Mouse (Mus musculus) lung, postnatal 0 days (tissue): Measurements from ENCODE around the gene Vsx2. TPM values are rescaled to one million over a fixed set of nuclear protein-coding genes. Genes with fewer than 3 reads are reported as not detected.

Source experiments
- ATAC-seq: fragments of 200-750 bp; cut with Nextera tagmentation; 2 replicates; pipeline ENCODE4 v1.8.0; 2017; ENCODE audit warnings: moderate library complexity
- DNase-seq: peaks from one replicate; pipeline ENCODE4 v3.0.0-alpha.2; 2016; ENCODE audit warnings: low spot score
- H3K27ac ChIP-seq: fragments of 300-500 bp; sonication (generic); 2 replicates; pipeline ENCODE4 v1.5.1; 2014; ENCODE audit warnings: antibody characterized with exemption, mild to moderate bottlenecking, low read length, mixed read lengths
- H3K27me3 ChIP-seq: fragments of 300-500 bp; sonication (generic); replicated peaks from 2 replicates; pipeline ENCODE4 v1.6.1; 2014; ENCODE audit warnings: low read length, mixed read lengths; ENCODE audit not compliant: insufficient read depth
- H3K36me3 ChIP-seq: fragments of 300-500 bp; sonication (generic); 2 replicates; pipeline ENCODE4 v1.6.1; 2014; ENCODE audit warnings: low read length, mixed read lengths; ENCODE audit not compliant: insufficient read depth
- H3K4me1 ChIP-seq: fragments of 300-500 bp; sonication (generic); 2 replicates; pipeline ENCODE4 v1.6.1; 2014; ENCODE audit warnings: antibody characterized with exemption, low read depth, low read length, mixed read lengths; ENCODE audit not compliant: insufficient read depth
- H3K4me2 ChIP-seq: fragments of 300-500 bp; sonication (generic); replicated peaks from 2 replicates; pipeline ENCODE4 v1.6.1; 2014; ENCODE audit warnings: low read depth, mild to moderate bottlenecking, low read length, moderate library complexity, mixed read lengths
- H3K4me3 ChIP-seq: fragments of 300-500 bp; sonication (generic); 2 replicates; pipeline ENCODE4 v1.5.1; 2014; ENCODE audit warnings: low read depth, low read length
- H3K9ac ChIP-seq: fragments of 300-500 bp; sonication (generic); replicated peaks from 2 replicates; pipeline ENCODE4 v1.6.1; 2014; ENCODE audit warnings: low read depth, mild to moderate bottlenecking
- H3K9me3 ChIP-seq: fragments of 300-500 bp; sonication (generic); 2 replicates; pipeline ENCODE4 v1.6.1; 2016; ENCODE audit warnings: low read length, mixed read lengths
- CTCF ChIP-seq: IDR thresholded peaks from 2 replicates; pipeline ENCODE4 v1.5.1; 2016; ENCODE audit warnings: antibody characterized with exemption, mild to moderate bottlenecking
- EP300 ChIP-seq: IDR thresholded peaks from 2 replicates; pipeline ENCODE4 v1.6.1; 2016; ENCODE audit warnings: antibody characterized with exemption, mild to moderate bottlenecking, control low read depth
- WGBS: fragments of 180-500 bp; shearing (Covaris S2); extraction: QIAGEN DNeasy Blood & Tissue Kit; methylation state at CpG from one replicate; pipeline ENCODE4 v1.1.7; 2014; 5-methylcytosine and 5-hydroxymethylcytosine counted together
- polyA plus RNA-seq: library from polyadenylated mRNA; unstranded; fragments of >200 nt; fragmentation: Nextera tagmentation; extraction: Ambion mirVana; gene quantifications from 2 replicates; pipeline ENCODE4 v1.2.1, GENCODE M21; 2015

Gene Vsx2
- not detected in 2 replicates for polyA plus RNA-seq

DNA sequence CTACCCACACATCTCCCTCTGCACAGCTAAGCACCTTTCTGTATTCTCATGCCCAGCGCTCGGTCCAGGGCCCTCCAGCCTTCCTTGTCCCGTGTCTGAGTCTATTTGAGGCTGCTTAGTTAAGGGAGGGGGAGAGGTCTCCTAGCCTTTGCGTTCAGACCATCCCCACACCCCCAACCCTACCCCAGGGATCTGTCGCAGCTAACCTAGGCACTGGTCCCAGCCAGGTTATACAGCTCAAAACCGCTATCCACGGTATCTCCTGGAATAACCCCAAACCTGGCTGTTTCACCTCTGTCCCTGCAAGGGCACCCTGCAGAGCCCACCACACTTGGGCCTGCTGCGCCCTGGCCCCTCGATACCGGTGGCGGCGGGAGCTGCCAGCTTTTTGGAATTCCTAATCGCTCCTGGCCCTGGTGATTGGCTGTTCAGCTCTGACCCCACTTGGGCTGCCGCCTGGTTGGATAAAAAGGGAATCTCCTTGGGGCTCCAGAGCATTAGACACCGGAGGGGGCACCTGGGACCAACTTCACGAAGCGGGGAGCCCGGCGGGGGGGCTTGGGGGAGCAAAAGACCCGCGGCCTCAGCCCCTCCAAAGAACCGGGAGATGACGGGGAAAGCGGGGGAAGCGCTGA lies at the start of gene Vsx2:
Gene Vsx2 (plus strand): TSS at position 427 of the 635 bp plus-strand sequence.
- TF ChIP-seq EP300 = no peak
- no peak for ATAC-seq
- H3K27me3 ChIP-seq = peaks cover 52% of the 10 kb centered on the region
- no peak within 1 kb of the TSS for H3K4me2 ChIP-seq
- H3K4me3 ChIP-seq = no peak within 1 kb of the TSS
- H3K27ac ChIP-seq = no peak within 1 kb of the TSS
- no peaks in the 10 kb centered on the region for H3K9me3 ChIP-seq
- H3K36me3 ChIP-seq = no peaks in the 10 kb centered on the region
- no peak for DNase-seq
- no peaks in the 10 kb centered on the region for H3K4me1 ChIP-seq
- 5% methylated on average over 25 of the region's 25 CpGs for WGBS
- H3K9ac ChIP-seq = no peak within 1 kb of the TSS

DNA sequence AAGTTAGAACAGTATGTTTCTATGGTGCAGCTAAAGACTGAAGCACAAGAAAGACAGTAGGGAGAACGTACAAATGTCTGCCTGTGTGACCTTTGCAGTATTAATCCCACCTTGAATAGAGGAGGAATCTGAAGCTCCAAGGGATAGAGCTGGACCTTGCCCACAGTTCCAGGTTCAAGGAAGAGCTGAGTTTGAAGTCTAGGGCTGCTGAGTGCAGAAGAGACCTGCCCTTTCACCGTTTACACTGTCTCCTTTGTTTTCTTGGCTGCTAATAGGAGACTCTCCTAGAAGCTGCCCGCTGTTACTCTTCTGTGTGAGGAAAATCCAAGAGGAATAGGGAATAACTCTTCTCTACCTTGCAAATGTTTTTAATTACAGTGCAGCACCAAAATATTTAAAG lies 45.8 kb upstream of the Vsx2 start:
- ATAC-seq = no peak
- TF ChIP-seq EP300 (no peak), CTCF (no peak)
- Histone ChIP-seq H3K36me3 (no peaks in the 10 kb centered on the region), H3K4me1 (no peaks in the 10 kb centered on the region), H3K9ac (no peak overlapping the region), H3K9me3 (no peaks in the 10 kb centered on the region), H3K4me2 (no peak overlapping the region), H3K4me3 (no peak overlapping the region), H3K27ac (no peak overlapping the region), H3K27me3 (no peaks in the 10 kb centered on the region)
- DNase-seq = no peak
- 64% methylated on average over 3 of the region's 3 CpGs for WGBS

DNA sequence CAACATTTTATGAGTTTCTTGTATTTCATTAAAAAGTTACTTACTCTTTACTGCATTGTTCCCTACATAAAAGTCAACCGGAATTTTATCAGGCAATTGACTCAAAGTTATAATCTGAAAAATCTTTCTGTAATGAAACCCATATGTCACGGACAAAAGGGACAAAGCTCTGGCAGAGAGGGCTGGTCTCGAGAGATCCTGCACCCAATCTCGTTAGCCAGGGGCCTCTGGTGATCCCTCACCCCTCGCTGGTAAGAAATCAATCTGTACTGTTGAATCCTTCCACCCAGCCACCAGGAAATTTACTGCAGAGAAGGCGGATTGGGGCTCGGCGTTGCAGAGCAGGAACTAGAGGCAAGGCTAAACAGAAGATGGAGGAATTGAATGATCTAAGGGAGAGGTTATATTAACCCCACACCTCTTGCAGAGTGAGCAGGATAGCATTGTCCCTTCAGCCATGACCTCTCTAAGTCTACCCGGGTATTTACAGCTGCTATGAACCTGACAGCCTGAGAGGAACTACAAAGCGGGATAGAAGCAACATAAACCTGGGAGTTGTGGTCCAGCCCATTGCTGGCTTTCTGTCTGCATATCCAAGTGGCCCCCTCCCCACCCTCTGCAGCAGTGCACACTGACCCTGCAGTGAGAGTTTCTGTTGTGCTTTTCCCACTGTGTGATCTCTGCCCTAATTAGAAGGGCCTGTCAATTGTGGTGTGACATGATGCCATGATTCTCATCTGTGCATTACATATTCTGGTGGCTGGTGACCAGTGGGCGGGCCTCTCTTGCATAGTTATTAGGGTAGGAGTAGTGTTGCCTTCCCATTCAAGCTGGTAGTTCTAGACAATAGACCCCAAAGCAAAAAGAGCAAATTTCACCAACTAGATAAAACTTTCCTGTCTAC lies 45.2 kb upstream of the Vsx2 start:
- 75% methylated on average over 11 of the region's 11 CpGs for WGBS
- ATAC-seq = no peak
- DNase-seq = no peak

DNA sequence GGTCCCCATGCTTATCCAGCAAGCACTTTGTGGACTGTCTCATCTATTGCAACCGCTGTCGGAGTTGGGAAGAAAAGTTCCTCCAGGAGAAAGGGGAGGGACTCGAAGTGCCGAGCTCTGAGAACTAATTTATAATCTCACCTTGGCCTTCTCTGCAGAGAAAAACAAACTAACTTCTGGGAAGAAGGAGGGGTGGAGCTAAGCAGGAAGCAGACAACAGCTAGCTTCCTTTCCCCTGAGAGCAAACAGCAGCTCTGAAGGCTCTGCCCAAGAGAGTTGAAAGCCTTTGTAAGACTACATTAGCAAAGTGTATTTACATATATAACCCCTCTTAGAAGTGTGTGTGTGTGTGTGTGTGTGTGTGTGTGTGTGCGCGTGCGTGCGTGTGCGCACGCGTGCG lies 44.1 kb upstream of the Vsx2 start:
- DNase-seq = no peak
- no peak for ATAC-seq
- Histone ChIP-seq H3K4me3 (no peak overlapping the region), H3K27ac (no peak overlapping the region), H3K9ac (no peak overlapping the region), H3K27me3 (no peaks in the 10 kb centered on the region), H3K9me3 (no peaks in the 10 kb centered on the region), H3K4me2 (no peak overlapping the region), H3K36me3 (no peaks in the 10 kb centered on the region), H3K4me1 (no peaks in the 10 kb centered on the region)
- 70% methylated on average over 12 of the region's 12 CpGs for WGBS
- TF ChIP-seq EP300 = no peak
- no peak for TF ChIP-seq CTCF

More for the DNA sequence above, 45.2 kb upstream of the Vsx2 start:
- Histone ChIP-seq H3K9me3 (no peaks in the 10 kb centered on the region), H3K36me3 (no peaks in the 10 kb centered on the region), H3K27me3 (no peaks in the 10 kb centered on the region), H3K4me2 (no peak overlapping the region), H3K27ac (no peak overlapping the region), H3K9ac (no peak overlapping the region), H3K4me3 (no peak overlapping the region), H3K4me1 (no peaks in the 10 kb centered on the region)
- TF ChIP-seq CTCF (no peak), EP300 (no peak)

DNA sequence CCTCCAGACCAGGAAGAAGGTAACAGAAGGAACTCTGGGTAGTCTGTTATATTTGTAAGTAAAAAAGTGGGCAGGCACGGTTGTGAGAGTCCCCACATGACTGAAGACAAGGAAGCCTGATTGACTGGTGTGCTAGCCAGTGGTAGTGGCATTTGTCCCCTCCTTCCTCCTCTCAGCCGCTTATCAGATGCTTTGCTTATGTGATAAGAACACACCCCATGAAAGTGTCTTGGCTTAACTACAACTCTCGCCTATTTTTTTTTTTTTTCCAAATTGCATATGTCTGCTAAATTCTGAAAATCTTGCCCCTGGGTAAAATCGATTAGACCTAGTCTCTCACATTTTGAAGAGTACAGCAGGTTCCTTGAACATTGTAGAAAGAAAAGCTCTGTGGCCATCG lies 39.1 kb upstream of the Vsx2 start:
- H3K9ac ChIP-seq = no peak overlapping the region
- no peaks in the 10 kb centered on the region for H3K4me1 ChIP-seq
- no peak overlapping the region for H3K4me2 ChIP-seq
- no peaks in the 10 kb centered on the region for H3K27me3 ChIP-seq
- no peak overlapping the region for H3K4me3 ChIP-seq
- H3K9me3 ChIP-seq = no peaks in the 10 kb centered on the region
- 0 out of 2 replicates have a peak, but pooled peaks cover 6% of the 10 kb centered on the region for H3K36me3 ChIP-seq
- ATAC-seq (no peak), DNase-seq (no peak)
- 74% methylated on average over 5 of the region's 5 CpGs for WGBS
- TF ChIP-seq EP300 (no peak), CTCF (no peak)
- H3K27ac ChIP-seq = no peak overlapping the region

DNA sequence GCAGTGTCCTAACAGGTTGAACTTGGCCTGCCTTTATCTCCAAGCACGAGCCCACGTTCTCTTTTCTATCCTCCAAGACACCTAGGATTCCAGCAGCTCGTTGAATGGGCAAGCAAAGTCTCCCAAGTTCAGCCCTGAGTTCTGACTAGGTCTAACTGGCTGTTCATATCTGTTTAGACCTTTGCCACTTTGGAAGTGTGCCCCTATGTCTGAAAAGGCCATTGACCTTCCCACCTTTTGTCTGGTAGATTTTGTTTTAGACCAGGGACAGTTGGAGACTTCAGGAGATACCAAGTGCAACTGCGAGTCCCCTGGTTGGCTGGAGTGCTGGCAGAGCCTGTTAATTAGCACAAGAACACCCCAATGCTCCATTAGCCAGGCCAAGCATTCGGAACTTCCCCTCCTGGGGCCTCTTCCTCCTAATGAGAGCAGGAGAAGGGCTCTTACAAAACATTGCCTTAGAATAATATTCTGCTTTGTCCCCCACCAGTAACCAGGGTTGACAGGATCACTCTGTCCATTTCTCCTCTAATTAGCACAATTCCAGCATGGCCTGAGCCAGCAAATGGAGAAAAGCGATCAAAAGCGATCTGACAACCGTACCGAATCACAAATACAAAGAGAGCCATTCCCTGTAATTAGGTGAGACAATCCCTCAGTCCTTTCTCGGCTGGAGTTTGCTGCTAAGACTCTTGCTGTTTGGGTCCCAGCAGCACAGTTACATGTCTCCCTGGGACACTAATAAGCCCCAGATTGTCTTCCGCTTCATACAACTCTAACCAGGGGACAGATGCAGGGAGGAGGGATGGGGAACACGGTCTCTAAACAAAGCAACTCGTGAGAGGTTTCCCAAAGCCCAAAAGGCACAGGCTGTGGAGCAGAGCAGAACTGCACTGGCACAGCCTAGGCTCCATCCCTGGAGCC lies 37.4 kb upstream of the Vsx2 start:
- Histone ChIP-seq H3K27me3 (no peaks in the 10 kb centered on the region), H3K4me3 (no peak overlapping the region), H3K4me1 (no peaks in the 10 kb centered on the region), H3K27ac (no peak overlapping the region), H3K36me3 (0 out of 2 replicates have a peak, but pooled peaks cover 6% of the 10 kb centered on the region), H3K9ac (no peak overlapping the region), H3K9me3 (no peaks in the 10 kb centered on the region), H3K4me2 (no peak overlapping the region)
- ATAC-seq = no peak
- TF ChIP-seq EP300 = no peak
- TF ChIP-seq CTCF = no peak
- 82% methylated on average over 13 of the region's 13 CpGs for WGBS
- no peak for DNase-seq
